Mouse (Mus musculus): ENCODE measurements around the gene Lypd6. TPM values are rescaled to one million over a fixed set of nuclear protein-coding genes. Genes with fewer than 3 reads are reported as not detected.

Lypd6 gene
- total RNA-seq, 2 experiments from 2014 or later: 18.2 to 21.2 TPM

DNA sequence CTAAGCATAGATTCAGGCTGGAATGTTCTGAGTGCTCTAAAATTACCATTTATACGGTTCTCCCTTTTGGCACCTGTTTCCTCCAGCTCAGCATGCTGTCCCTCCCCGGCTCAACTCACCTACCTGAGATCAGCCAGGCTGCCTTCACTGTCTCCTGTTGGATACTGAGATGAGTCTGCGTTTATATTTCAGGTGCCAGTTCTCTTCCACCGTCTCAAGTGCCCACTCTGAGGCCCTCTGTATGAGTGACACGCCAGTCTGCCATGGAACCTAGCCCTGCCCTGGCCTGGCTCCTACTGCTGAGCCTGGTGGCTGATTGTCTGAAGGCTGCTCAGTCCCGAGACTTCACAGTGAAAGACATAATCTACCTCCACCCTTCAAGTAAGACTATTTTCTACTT, 99.0 kb downstream of the Lypd6 start:
- no peak for DNase-seq (ENCODE audit: low spot score in 2 of 2)

DNA sequence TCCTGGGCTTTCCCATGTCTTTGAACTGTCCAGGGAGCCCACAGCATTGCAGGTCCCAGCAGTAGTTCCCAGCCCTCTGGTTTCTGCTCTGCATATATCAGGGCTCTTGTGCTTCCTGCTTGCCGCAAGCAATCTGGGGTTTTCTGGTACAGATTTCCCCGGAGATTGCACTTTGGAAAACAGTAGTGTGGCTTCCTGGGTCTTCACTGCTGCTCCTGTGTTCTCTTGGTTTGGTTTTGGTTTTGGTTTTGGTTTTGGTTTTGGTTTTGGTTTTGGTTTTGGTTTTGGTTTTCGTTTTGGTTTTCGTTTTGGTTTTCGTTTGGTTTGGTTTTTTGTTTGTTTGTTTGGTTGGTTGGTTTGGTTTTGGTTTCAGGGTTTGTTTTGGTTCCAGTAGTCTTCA, 99.9 kb downstream of the Lypd6 start:
- DNase-seq (ENCODE audit: low spot score in 2 of 2): no peak

DNA sequence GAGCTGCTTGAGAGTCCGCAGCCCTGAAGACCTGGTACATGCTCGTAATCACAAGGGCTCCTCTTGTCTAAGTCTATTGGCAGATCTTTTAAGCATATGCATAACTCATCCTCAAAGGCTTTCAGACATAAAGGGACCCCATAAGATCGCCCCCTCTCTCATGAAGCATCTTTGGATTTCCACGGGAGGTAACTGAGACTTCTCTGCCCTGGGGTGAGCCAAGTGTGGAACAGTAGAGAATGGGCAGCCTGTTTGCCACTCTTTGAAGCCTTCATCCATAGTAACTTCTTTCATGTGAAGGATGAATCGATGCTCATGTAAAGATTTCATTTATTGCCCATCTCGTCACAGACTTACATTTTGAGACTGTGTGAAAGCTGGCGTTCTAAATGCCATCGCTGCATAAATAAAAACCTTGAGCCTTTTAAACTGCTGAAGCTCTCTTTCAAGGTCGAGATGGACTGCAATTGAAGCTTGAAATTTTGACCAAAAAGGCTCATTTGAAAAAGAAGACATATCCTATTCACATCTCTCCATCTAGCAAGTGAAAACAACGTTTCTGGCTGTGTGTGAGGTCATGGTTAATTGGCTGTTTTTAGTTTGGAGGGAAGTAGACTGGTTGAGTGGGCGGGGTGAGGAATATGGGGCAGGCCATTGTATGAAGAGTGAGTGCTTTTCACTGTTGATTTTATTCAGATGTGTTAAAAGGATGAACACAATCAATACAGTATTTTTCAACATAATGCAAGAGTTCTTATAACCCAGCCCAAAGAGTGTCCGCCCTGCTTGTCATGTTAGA, 107.7 kb downstream of the Lypd6 start:
- no peak for DNase-seq (ENCODE audit: low spot score in 2 of 2)

DNA sequence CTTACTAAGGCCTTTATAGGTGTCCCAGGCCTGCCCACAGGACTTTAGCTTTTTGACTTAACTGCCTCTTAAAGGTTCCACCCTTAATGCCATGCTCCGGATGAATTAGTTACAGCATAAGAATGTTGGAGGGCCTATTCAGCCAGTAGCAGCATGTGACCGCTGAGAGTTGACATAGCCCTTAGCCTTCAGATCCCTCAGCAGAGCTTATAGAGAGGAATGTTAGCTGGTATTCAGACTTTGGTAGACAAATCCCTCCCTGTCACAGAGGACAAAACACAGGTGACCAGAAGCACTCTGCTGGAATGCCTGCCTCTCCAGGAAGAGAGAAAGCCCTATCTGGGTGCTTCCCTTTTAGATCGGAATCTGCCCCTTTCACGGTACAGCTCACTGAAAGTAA, 109.5 kb downstream of the Lypd6 start:
- DNase-seq (ENCODE audit: low spot score in 2 of 2): no peak

DNA sequence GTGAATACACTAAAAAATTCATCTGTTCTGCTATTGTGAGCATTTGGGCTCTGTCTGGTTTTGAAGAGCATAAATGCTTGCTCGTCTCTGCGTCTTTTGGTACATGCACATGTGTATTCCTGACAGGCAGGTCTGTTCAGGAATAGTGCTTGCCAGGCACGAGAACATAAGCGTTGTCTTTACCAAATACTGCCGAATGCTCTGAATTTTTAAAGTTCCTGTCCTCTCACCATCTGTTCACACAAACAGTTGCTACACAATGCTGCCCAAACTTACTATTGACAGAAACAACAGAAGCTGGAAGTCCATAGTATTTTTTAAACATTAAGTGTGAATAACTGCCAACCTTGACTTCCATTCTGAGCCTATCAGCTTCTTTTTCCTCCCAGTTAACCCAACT, 112.9 kb downstream of the Lypd6 start:
- peak; percentile 30 to 76 for DNase-seq (ENCODE audit: low spot score in 2 of 2)

DNA sequence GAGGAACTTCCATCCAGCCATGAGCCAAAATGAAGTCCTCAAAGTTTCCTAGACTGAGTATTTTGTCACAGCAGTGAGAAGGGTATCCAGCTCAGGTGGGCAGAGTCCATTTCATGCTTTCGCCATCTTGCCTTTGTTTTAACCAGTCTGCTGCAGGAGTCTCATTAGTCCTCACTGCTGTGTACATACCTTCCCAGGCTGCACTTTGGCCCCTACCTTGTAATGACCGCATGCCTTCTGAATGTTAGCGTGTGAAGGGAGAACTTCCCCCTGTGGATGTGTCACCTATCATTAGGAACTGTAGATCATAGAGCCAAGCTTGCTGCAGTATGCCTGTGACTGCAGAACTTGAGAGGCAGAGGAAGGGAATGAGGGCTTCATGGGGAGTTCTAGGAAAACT, 114.2 kb downstream of the Lypd6 start:
- DNase-seq (ENCODE audit: low spot score in 2 of 2): no peak

DNA sequence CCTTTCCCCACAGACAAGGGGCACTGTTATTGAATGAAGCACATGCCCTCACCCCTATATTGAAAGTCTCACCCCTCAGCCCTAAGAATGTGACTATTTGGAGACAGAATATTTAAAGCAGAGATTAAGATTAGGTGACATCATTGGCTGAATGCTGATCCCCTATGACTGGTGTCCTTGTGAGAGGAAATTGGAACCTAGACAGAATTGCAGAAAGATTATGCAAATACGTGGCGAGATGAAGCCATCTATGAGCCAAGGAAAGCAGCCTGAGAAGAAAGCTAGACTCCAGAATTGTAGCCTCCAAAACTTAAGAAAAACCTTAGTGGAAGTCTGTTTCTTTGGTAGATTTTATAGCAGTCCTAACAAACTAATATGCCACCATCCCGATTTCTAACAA, 115.1 kb downstream of the Lypd6 start:
- DNase-seq (ENCODE audit: low spot score in 2 of 2): no peak

DNA sequence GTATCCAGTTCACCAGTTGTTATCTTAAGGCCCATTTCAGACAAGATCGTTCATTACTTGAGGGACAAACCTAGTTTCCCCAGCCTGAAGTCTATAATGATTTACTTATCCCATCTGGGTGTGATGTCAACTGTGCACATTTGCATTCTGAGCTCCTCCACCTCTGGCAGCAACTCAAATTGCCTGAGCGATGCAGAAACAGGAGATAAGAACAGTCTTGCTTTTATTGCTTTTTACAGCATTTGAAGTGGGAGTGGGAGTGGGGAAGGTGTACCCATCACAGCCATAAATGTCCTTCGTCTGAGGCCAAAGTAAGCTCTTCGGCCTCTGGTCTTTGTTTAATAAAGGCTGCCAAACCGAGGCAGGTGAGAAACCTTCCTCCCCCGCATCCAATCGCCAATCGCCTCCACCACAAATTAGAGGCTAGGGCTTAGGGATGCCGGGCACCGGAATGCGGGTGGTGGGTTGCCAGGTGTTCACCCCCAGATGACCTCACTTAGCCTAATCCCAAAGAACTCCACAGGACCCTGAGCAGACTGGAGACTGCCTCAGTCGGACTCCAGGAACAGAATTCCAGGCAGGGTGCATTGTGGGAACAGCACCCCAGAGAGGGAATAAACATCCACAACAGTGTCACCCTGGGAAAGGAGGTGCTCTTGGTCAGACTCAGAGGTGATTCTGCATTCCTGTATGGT, 120.6 kb downstream of the Lypd6 start:
- no peak for DNase-seq (ENCODE audit: low spot score in 2 of 2)

DNA sequence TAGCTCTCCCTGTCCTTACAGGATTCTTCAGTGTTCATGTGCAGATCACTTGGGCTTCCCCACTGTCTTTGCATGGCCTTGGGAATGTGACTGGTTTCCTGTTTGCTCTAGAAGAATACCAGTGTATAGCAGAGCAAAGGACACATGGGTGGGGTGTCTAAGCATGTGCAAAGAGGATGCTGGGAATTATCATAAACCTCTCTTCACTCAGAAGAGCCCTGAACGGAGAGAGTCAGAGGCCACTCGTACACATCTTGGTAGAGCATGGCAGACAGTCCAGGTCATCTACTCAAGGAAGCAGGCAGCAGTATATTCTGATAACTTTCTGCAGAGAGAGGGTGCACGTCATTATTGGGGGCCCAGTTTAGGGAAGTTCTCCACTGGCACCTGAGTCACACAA, 122.6 kb downstream of the Lypd6 start:
- DNase-seq (ENCODE audit: low spot score in 2 of 2): no peak

DNA sequence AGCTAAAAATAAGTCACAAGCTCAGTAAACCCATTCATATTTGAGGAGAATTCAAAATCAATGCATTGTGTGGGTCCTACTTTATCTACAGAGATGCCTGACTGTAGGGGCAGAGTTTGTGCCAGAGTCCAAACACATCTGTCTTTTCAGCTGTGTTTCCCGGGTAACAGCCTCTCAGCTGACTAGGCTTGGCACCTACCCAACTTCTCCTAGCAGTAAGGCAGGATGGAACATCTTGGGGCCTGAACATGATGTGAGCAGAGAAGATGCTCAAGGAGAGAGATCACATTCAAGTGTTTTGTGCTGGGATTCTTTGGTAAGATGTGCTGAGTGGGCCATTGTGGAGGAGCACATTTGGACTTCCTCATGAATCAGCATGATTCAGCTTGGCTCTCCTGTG, 130.5 kb downstream of the Lypd6 start:
- DNase-seq (ENCODE audit: low spot score in 2 of 2): peak; percentile 13 to 20

DNA sequence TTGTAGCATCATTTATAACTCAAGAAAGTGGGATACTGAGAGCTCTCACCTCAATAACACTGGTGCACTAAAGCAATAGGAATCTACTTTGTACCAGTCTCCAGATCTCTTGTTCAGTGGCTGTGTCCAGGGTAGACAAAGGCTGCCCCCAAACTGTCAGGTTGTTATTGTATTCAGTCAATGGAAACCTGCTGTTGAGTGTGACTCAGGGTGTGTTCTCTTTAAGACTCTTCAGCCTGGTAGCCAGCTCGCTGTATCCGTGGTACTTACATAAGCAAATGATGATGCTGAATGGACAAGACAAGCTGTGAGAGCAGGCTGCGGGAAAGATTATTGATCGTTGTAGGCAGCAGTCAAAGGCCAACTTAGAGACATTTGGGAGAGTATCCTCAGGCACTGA, 131.6 kb downstream of the Lypd6 start:
- no peak for DNase-seq (ENCODE audit: low spot score in 2 of 2)

DNA sequence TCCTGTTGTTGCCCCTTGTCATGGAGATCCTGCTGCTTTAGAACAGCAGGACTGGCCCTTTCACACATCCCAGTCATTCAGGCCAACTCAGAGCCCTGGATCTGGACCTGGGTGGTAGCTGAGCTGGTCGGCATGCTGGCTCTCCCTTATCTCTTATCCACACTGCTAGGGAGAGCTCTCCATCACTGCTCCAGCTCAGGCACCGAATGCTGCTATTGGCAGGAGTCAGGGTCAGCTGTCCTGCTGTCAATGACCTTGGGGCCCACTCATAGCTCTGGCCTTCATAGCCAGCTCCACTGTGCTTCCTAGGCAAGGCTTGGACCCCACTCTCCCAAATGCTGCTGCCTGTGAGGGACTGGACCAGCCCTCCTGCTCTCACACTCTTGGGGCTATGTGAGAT, 134.3 kb downstream of the Lypd6 start:
- DNase-seq (ENCODE audit: low spot score in 2 of 2): no peak

DNA sequence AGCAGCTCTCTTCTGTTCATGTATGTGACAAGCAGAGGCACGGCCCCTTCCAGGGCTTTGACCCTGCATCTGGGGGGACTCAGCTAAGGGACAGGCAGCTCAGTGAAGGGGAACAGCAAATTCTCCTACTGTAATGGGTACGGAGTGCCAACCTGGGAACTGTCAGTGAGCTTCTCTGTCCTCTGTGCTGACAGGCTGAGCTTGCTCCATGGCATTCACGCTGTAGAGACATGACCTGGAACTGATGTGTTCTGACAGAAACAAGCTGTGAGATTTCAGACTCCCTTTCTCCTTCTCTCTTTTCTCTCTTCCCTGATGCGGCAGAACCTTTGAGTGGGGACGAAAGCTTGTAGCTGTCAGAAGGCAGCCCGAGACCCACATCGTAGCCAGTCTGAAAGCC, 154.3 kb downstream of the Lypd6 start:
- DNase-seq (ENCODE audit: low spot score in 2 of 2): no peak

DNA sequence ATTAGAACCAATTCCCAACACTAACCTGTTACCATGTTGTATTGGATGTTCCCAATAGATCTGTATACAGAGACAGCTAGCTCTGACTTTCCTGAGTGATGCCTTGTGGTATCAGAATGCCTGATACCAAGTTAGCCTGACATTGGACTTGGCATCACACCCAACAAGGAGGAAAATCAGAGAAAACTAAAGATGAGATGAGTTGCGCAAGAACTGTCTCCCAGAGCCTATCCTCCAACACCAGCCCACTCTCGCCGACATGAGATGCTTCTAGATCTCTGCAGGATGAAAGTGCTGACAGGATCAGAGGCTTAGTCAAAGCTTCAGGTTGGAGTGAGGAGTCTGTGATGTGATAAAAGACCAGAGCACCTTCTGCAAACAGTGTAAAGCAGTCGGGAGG, 158.8 kb downstream of the Lypd6 start:
- DNase-seq (ENCODE audit: low spot score in 2 of 2): no peak

DNA sequence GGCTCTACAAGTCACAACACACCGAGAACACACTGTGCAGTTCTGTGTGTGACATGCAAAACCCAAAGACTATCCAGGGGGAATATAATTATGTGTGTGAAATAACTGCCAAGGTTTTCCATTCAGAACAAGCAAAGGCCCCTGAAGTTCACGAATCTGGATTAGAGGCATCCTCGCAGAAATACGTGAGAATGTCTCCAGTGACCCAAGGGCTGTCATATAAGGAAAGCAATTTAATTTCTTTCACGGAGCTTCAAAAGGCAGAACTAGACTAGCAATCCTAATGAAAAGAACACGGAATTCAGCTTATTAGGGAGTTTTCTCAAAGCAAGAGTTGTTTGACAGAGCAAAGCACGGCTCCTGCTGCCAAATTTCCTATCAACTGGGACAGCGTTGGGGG, 167.3 kb downstream of the Lypd6 start:
- no peak for DNase-seq (ENCODE audit: low spot score in 2 of 2)

Other genes starting within 250 kb of the Lypd6 start
- 10 to 100 TPM; 49.1 to 56.7 TPM for gene Mmadhc, start 230.4 kb downstream of the Lypd6 start, total RNA-seq (2021)